Mouse (Mus musculus) liver, embryonic 14.5 days (tissue): Measurements from ENCODE around the gene Bcl7c.

Experiments used
- CTCF ChIP-seq: IDR thresholded peaks from 2 replicates; pipeline ENCODE4 v1.5.1; 2016; ENCODE audit warnings: antibody characterized with exemption, low read depth, control low read depth
- EP300 ChIP-seq: IDR thresholded peaks from 2 replicates; pipeline ENCODE4 v1.6.1; 2016; ENCODE audit warnings: antibody characterized with exemption, low read depth

GRCm38 (mm10) chr7:127662926-127663325 is 45.8 kb downstream of the Bcl7c start:
- no peak for TF ChIP-seq CTCF
- no peak for TF ChIP-seq EP300
